Mouse (Mus musculus) kidney, adult 11 months (tissue): Measurements from ENCODE around the gene Pex7.

Experiments
- DNase-seq: peaks from one replicate; pipeline ENCODE4 v3.0.0; 2022

Pex7 gene

GRCm38 (mm10) chr10:19875346-19875745 is 32.1 kb downstream of the Pex7 start:
- no peak for DNase-seq

- no peak for DNase-seq
Observed at GRCm38 (mm10) chr10:19855597-19856306, 51.7 kb downstream of the Pex7 start.

- no peak for DNase-seq
Observed at GRCm38 (mm10) chr10:19853609-19854008, 53.9 kb downstream of the Pex7 start.

- DNase-seq, result no peak
Observed at GRCm38 (mm10) chr10:19852776-19853175, 54.7 kb downstream of the Pex7 start.

GRCm38 (mm10) chr10:19850998-19851691 is 56.3 kb downstream of the Pex7 start, which contains the start of gene Slc35d3:
Gene Slc35d3 (minus strand): TSS chr10:19851459.
- DNase-seq, result no peak

- no peak for DNase-seq
Observed at GRCm38 (mm10) chr10:19850544-19850997, 56.9 kb downstream of the Pex7 start.

- DNase-seq, result no peak
Observed at GRCm38 (mm10) chr10:19849771-19850365, 57.6 kb downstream of the Pex7 start.

- DNase-seq, result no peak
Observed at GRCm38 (mm10) chr10:19848928-19849770, 58.3 kb downstream of the Pex7 start.

GRCm38 (mm10) chr10:19839836-19840235 is 67.7 kb downstream of the Pex7 start:
- no peak for DNase-seq

GRCm38 (mm10) chr10:19835887-19836710 is 71.4 kb downstream of the Pex7 start:
- no peak for DNase-seq

GRCm38 (mm10) chr10:19834222-19834621 is 73.3 kb downstream of the Pex7 start:
- no peak for DNase-seq

- DNase-seq, result no peak
Observed at GRCm38 (mm10) chr10:19831072-19831849, 76.2 kb downstream of the Pex7 start.

GRCm38 (mm10) chr10:19820986-19821385 is 86.5 kb downstream of the Pex7 start:
- DNase-seq, result no peak

GRCm38 (mm10) chr10:19818723-19819355 is 88.7 kb downstream of the Pex7 start:
- no peak for DNase-seq

- DNase-seq, result no peak
Observed at GRCm38 (mm10) chr10:19815371-19815770, 92.1 kb downstream of the Pex7 start.

- no peak for DNase-seq
Observed at GRCm38 (mm10) chr10:19811436-19812172, 95.9 kb downstream of the Pex7 start.

GRCm38 (mm10) chr10:19804763-19805162 is 102.7 kb downstream of the Pex7 start:
- no peak for DNase-seq
